Mouse (Mus musculus): ENCODE results near the gene Prkar2a.

Gene Prkar2a

DNA sequence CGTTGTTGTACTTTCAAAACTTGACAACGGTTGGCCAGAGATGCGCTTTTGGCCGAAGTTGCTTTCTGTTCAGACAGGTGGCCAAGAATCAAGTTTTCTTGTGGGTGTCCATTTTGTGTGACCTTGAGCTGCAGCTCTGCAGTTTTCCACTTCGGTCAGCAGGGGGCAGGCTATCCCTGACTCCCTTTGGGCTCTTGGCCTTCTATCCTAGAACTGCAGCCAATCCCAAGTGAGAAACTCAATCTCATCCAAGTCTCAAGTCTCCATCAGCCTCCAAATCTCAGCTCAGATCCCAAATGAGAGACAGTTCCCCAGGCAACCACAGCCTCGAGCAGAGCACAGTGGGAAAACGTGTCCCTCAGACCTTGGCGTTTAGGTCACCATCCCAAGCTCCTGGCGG lies 64.2 kb downstream of the Prkar2a start:
- DNase-seq: peak; percentile 53 to 61

DNA sequence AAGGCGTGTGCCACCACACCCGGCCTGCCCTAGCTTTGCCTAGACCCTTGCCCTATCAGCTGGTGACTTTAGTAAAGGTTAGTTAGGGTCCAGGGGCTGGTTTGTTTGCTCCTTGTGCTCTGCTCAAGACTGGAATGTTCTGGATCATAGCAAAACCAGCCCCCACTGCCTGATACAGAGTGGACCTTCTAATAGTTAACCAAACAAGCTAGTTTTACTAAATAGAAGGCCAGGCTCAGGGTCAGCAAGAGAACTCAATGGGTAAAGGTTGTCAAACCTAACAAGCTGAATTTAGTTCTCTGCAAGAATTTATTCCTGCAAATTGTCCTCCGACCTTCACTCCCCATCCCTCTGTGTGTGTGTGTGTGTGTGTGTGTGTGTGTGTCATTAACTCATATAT lies 64.9 kb downstream of the Prkar2a start:
- DNase-seq: peak; percentile 64 to 75

DNA sequence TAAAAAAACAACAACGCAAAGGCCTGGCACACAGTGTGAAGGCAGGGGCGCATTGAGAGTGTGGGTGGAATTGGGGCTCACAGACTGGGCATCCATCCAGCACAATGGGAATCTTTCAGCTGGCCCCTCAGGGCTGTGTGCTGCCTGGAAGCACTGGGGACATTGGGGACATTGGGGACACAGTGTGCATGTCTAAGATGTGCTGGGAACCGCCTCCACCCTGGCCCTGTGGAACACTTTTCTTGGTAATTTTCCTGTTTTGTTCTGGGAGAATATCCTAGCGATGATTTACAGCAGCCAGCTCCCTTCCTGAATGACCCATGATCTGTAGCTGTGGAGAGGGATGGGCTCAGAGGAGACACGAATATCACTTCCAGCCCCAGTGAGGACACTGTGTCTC lies 65.3 kb downstream of the Prkar2a start:
- peak; percentile 35 to 49 for DNase-seq

DNA sequence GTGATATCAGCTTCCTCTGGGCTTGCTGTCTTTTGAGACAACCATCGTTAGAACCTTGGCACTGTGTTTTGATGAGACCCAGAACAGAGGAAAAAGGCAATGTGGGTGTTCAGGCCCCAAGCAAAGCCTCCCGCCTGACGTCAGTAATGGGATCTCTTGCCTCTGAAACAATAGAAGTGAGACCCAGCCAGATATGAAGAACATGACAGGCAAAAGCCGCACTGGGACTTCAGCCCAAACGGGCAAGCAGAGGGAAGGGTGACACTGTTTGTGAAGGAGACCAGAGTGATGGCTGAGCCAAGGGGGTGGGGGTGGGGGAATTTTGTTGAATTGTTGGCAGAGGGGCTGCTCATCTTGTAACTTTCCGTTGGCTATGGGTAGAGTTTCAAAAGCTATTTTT lies 68.3 kb downstream of the Prkar2a start:
- no peak for DNase-seq

DNA sequence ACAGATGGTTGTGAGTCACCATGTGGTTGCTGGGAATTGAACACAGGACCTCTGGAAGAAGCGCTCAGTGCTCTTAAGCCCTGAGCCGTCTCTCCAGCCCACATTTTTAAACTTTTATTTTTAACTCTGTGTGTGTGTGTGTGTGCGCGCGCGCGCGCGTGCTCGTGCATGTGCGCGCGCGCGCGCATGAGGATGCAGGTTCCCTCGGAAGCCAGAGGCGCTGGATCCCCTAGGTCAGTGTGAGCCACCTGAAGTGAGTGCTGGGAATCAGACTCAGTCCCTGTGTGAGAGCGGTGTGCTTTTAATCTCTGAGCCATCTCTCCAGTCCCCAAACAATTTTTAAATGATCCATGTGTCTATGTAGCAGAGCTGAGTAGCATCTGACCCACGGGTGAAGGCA lies 70.0 kb downstream of the Prkar2a start:
- no peak for DNase-seq

DNA sequence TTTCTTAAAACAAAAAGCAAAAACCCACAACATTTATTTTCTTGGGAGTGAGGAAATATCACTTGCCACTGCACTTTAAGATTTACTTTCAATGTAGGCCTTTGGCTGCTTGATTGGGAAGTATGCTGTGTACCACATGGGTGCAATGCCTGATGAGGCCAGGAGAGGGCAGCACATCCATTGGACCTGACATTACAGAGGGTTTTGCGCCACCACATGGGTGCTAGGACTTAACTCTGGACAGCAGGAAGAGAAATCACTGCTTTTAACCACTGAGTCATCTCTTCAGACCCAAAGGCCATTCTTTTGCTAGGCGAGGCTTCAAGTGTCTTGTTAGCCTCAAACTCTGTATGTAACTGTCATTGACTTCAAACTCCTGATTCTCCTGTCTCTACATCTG lies 70.7 kb downstream of the Prkar2a start:
- peak in 1 of 2 experiments; percentile 78 for DNase-seq

DNA sequence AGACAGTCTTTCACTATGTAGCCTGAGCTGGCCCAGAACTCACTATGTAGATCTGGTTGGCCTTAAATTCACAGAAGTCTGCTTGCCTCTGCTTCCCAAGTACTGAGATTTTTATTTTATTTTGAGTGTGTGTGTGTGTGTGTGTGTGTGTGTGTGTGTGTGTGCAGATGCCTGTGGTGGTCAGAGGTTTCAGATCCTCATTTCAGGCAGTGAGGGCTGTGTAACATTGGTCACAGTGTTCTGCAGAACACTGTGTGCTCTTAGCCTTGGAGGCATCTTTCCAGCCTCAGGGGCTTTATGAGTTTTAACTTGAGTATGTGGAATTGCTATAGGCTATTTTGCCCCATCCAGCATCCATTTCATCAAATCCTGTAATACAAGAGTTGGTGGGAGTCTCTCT lies 72.4 kb downstream of the Prkar2a start:
- no peak for DNase-seq

DNA sequence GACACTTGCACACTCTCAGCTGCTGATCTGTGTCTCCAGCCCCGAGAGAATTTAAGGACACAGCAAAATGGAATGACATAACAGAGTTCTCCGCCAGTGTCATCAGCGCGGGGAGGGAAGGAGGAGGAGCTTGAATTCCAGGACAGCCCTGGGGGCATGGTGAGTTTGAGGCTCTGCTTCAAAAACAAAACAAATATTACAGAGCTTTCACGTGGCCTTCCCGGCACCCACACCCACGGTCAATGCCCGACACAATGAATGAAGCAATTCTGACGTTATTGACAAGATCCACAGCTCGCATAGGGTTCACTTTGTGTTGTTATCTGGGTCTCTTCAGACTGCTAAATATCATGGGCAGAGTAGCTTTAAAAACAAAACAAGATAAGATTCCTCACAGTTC lies 75.9 kb downstream of the Prkar2a start:
- DNase-seq: no peak

DNA sequence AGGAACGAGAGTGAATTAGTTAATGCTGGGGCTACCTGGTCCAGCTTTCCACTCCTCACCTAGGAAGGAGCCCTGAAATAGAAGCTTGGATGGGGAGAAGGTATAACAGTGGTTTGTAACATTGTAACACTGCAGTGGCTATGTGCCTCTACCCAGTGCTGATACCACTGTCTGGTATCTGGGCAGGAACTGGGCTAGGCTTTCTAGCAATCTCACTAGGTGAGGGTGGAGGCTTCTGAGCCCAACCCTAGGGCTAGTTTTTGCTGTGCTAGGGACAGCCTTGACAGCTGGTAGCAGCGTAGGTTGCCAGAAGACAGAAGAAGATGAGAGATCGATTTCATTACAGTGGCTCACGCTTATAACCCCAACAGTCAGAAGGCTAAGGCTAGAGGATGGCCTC lies 87.5 kb downstream of the Prkar2a start:
- DNase-seq: no peak

DNA sequence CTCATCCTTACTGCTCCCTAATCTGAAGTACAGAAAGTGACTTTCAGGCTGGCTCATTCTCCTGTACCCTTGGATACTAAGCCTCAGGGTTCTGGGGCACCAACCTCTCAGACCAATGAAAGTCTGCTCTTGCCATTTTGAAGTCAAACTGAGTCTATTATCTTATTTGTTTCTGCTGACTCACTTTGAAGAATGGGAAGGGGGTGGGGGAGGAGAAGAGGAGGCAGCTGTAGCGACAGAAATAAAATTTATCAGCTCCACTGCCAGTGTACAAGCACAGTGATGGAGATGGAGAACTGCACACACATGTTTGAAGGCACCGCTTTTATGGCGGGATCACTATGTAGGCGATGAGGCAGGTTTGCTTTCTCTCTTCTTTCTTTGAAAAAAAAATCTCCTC lies 88.2 kb downstream of the Prkar2a start:
- no peak for DNase-seq

DNA sequence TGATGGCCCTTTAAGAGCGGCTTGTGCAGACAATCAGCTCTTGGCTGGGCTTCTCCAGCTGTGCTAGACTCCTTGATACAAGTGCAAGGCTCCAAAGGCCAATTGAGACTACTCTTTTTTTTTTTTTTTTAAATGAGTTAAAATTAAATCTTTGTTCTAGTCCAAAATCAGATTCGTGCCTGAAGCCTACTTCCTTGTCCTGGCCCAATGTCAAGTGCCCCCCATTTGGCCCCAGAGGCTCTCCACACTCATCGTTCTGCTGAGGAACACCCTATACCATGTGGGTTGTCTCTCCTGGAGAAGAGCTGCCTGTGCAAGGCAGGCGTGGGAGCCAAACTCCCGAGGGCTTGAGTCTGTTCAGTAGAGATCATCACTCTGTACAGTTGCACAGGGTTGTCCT lies 91.8 kb downstream of the Prkar2a start:
- DNase-seq: peak; percentile 59 to 64

DNA sequence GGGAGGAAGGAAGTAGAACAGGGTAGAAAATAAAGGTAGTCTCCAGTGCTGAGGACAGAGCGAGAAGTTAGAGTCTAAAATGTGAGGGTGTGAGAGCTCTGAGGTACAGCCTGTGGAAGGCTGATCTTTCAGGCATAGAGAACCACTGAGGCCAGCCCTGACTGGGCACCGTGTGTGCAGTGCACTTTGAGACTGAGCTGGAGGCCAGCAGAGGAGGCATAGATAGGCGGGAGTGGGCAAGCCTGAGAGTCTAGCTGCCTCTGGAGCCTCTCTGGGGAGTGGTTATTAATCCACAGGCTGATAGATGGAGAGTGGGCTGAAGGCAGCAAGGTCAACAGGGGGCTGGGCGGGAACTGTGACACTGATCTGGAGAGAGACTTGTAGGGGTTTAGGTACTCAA lies 92.8 kb downstream of the Prkar2a start:
- DNase-seq: no peak

DNA sequence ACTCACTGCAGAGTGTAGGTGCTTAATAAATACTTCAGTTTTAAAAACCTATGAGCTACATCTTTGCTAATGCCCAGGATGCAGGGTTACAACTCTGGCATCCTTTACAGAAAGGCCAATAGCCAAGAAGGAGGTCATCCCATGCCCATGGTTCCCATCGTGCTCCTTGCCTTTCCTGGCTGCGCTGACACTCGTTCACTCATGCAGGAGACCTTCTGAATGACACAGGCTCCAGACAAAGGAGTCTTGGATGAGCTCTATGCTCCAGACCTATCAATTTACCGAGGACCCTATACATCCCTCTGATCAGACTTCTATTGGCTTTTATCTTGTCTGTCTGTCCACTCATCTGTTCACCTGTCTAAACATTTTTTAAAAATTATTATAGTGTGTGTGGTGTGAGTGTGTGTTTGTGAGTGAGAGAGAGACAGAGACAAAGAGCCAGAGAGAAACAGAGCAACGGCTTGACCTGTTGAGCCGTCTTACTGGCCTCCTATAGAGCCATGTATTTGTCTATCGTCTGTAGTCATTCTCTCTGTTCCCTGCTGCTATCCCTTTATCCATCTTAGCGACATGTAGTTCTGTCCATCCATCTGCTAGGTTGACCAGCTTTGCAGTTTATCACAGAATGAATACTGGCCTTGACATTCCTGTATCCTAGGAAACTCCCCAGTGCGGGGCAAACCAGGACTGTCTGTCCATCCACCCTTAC lies 93.9 kb downstream of the Prkar2a start:
- DNase-seq: no peak

DNA sequence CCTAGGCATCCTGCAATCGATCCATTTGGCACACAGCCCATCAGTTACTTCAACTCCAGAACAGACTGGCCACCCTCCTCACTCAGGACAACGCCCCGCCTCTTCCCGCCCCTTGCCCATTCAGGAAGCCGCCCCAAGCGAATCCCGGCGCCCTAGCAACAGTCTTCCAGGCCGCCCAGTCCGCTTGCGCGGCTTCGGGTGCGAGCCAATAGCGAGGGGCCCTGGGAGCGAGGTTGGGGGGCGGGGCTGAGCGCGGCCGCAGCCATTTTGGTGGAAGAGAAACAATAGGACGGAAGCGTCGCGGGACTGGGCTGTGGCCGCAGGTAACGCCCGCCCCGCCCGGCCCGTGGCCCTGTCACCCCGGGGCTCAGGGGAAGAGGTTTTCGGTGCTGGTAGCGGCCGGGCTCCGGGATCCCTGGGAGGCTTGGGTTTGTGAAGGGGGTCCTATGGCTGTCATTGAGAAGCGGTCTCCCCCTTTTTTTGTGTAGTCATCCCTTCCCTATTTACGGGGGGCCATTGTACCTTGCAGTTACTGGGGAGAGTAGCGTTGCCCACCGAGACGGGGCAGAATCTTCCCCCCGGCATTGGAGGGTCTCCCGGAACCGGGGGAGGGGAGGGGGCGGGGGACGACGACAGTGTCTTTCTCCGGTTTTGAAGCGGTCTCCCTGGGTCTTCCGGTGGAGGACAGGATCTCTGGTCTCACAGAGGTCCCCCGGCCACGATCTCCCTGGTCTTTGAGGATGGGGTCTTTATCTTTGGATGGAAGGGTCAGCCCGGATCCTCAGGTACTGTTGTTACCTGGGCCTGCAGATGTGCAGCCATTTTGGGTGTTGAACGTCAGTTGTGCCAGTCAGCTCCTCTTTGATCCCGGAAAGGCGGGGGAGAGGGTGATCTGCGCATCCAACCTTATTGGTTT lies 94.7 kb downstream of the Prkar2a start, which contains the start of gene Ip6k2:
TSS of gene Ip6k2 (plus strand) at position 249 of the 916 bp plus-strand sequence.
- peak; percentile 97 for DNase-seq

DNA sequence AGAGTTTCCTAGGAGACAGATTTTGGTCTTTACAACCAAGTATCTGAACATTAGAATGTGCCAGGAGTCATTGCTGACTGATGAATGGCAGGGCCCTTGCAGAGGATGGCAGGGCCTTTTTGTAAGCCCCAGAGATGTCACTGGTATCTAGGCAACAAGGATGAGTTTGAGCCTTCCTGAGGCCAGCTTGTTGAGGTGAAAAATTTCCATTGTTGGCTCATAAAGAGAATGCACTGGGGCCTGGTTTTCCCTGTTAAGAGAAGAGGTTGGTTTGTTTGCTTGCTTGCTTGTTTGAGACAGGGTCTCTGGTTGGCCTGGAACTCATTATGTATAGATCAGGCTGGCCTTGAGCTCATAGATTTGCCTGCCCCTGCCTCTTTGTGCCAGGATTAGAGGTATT lies 96.3 kb downstream of the Prkar2a start:
- DNase-seq: no peak

DNA sequence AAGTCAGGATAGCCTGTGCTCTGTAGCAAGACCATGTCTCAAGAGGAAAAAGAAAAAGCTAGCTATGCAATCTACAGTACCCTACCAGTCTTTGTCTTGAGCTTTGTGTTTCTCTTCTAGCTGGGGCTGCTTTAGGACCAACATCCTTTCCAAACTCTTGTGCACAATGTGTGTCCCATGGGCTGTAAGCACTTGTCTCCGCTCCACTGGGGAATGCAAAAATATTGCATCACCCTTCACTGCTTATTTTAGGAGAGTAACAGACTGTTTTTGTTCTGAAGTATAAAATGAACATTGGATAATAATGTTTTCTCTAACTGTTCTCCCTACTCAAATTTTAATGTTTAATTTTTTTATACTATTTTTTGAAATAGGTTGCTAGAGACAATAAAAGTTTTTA lies 97.4 kb downstream of the Prkar2a start:
- DNase-seq: no peak

DNA sequence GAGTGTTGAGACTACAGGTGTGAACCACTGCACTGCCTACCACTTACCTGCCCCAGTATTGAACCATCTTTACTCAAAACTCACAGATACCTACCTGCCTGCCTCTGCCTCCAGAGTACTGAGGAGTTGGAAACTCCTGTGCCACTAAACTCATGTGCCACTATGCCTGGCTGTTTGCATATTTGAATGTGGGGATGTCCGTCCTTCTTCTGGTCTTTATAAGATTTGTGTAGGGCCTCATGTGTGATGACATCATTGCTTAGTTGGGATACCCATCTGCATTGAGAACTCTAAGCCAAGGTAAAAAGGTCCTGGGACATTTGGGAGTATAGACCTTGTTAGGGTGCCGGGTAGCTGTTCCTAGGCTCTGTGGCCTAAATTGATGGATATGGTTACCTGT lies 98.0 kb downstream of the Prkar2a start:
- no peak for DNase-seq

DNA sequence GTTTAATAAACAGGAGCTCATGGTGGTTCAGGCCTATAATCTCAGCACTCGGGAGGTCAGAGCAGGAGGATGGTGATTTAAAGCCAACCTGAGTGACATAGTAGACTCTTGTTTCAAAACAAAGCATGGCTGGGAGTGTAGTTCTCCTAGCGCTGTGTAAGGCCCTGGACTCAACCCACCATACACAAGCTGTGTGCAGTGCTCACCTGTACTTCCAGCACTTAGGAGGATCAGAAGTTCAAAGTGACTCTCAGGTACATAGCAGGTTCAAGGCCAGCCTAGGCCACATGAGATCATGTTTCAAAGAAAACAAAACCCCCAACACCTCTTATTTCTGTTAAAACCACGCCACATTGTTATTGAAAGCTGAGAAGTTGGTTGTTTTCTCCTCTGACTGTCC lies 99.6 kb downstream of the Prkar2a start:
- DNase-seq: no peak

DNA sequence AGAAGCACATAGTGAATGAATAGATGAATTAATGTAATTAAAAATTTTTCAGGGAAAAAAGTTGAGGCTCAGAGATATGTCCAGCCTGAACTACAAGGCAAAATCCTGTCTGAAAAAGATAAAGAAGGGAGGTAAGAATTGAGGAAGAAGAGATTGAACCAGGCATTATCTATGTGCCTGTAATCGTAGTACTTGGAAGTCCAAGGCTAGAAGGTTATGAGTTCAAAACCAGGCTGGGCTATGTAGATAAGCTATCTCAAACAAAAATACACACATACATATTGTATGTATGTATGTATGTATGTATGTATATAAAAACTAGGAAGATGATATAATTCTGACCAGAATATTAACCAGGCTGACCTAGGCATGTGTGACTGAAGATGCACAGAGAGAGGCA lies 103.2 kb downstream of the Prkar2a start:
- no peak for DNase-seq

DNA sequence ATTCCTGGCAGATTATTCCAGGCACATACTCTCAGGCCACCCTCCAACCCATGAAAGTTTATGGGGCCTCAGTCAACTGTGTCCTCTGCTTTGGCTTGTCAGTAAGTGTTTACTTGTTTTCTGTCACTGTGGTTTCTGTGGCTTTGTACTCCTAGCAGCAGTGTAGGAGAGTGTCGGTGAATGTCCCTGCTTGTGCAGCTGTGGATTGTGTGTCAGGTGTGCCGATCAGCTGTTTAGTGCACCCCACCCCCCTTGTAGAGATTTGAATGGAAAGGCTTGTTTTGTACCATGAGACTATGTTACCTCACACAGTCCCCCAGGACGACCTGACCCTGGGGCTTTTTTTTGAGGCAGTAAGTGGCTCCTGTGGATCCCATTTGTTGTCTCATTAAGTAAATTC lies 103.6 kb downstream of the Prkar2a start:
- no peak for DNase-seq

DNA sequence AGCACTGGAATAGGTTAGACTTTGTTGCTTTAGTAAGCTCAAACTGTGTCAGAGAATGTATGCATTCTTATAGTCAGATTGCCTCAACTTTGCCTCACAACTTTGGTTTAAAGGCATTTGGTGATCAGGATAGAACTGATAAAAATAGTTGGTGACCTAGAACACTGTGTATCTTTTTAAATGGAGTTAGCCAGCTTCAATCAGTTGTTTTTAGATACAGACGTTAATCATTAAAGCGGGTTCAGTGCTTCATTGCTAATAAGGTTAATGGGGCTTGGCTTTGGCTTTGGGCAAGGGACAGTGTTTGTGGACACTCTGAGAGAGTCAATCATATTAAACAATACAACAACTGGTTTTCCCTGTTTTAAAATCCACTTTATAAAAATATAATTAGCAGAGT lies 106.2 kb downstream of the Prkar2a start:
- DNase-seq: peak in 1 of 2 experiments; percentile 61

DNA sequence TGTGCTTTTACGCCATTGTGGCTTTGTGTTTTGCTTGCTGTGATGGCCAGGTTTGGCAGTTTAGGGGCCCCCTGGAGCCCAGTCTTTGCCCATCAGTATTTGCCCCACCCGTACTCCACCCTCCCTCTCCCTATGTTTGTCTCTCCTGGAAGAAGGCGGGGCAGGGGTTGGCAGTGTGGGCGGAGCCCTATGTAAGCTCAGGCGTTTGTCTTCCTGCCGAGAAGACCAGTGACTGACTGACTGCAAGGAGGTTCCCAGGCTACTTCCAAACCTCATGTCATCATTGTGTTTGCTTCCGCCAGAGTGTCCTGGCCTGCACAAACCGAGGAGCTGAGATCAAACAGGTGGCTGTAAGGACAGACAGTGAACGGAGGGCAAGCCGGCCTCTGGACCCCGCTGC lies 106.6 kb downstream of the Prkar2a start:
- DNase-seq: peak; percentile 79 to 81

DNA sequence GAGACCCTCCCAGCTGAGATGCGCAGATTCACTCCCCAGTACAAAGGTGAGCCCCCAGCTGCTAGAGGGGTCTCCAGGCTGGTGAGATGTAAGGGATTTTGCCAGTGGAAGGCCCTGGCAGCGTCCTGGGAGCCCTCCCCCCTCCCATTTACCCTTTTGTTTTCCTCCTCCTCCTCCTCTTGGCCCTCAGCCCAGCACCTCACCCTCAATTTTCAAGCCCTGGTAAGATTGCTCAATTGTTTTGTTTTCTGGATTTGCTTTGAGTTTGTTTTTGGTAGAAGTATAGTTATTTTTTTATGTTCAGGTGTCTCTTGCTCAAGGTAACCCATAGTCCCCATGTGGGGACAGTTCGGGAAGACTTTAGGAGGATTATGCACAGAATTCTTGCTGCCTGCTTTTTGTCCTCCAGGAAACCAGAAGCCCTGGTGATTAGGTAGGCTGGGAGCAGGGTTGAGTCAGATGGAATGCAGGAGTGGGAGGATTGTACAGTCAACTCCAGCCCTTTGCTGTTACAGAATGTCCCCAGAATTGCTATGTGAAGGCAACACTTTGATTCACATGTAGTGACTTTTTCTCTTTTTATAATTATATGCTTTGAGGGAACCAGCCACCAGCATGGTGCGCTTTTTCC lies 107.4 kb downstream of the Prkar2a start:
- DNase-seq: no peak

DNA sequence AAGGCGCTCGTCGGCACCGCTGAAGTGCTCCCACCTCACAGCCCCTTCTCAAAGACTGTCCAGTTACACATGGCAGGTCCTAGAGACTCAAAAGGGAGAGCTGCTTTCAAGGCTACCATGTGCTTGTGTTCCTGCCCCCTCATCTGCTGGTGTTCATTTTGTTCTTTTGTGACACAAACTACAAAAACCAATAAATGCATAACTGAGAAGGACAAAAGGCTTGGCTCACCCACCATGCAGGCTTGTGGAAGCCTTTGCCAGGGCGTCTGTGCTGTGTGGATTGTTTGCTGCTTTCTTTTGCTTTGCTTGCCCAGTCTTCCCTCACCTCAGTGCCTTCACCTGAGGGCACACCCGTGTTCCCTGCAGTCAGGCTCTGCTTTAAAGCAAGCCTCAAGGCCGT lies 108.4 kb downstream of the Prkar2a start:
- DNase-seq: no peak

Measured in kidney, adult 8-10 months (tissue).